Mouse (Mus musculus): Measurements from ENCODE around the gene Hrk. TPM values are rescaled to one million over a fixed set of nuclear protein-coding genes. Genes with fewer than 3 reads are reported as not detected.

Gene Hrk
- polyA plus RNA-seq, 1 experiment: 0.02 TPM

DNA sequence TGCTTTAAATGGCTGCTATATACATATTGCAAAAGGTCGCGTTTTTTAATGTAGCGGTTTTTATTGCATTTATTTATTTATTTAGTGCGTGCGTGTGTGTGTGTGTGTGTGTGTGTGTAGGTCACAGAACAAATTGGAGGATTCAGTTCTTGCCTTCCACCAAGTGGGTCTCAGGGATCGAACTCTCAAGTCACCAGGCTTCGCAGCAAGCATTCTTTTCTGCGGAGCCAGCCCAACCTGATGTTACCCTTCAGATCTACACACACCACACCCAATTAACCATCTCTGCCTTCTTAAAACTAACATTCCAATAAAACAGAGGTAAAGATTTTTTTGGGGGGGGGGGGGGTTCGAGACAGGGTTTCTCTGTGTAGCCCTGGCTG is 8.9 kb upstream of the Hrk start:
- Histone ChIP-seq H3K4me2 (ENCODE audit: low read depth) (peak overlapping the region; percentile 77), H3ac (ENCODE audit: control insufficient read depth, insufficient read length) (peak overlapping the region; percentile 38), H3K27me3 (ENCODE audit: control insufficient read depth, insufficient read depth, insufficient read length) (no peaks in the 10 kb centered on the region), H3K4me3 (peak overlapping the region; percentile 54), H3K36me3 (ENCODE audit: control insufficient read depth, insufficient read depth) (no peaks in the 10 kb centered on the region), H3K79me2 (ENCODE audit: control insufficient read depth, insufficient read depth) (peaks cover 43% of the 10 kb centered on the region)
- TF ChIP-seq SRF (IDR thresholded peaks at IDR 0.05; ENCODE audit: control insufficient read depth, insufficient read length, low read depth): no peak
- no peak for TF ChIP-seq POLR2AphosphoS2 (IDR thresholded peaks at IDR 0.05; ENCODE audit: insufficient read length, low read depth)
- no peak for TF ChIP-seq TCF3 (IDR thresholded peaks at IDR 0.05; ENCODE audit: insufficient read length, low read depth)
- no peak for TF ChIP-seq MYOG (IDR thresholded peaks at IDR 0.05; ENCODE audit: control insufficient read depth in 1 of 3, insufficient read depth in 1 of 3, insufficient read length in 2 of 3, low read depth in 2 of 3)
- TF ChIP-seq MAX (IDR thresholded peaks at IDR 0.05; ENCODE audit: low read depth): no peak
- no peak for TF ChIP-seq USF1 (IDR thresholded peaks at IDR 0.05; ENCODE audit: low read depth)
- no peak for TF ChIP-seq MYOD1 (IDR thresholded peaks at IDR 0.05; ENCODE audit: control insufficient read depth in 1 of 3, insufficient read length in 2 of 3, low read depth in 2 of 3)
- no peak for TF ChIP-seq REST (IDR thresholded peaks at IDR 0.05; ENCODE audit: insufficient read depth, insufficient read length)
- no peak for TF ChIP-seq E2F4 (IDR thresholded peaks at IDR 0.05; ENCODE audit: insufficient read depth)
- TF ChIP-seq TCF12 (IDR thresholded peaks at IDR 0.05; ENCODE audit: insufficient read depth, poor library complexity, severe bottlenecking): no peak
- no peak for TF ChIP-seq POLR2A (IDR thresholded peaks at IDR 0.05; ENCODE audit: insufficient read length, low read depth)
- no peak for TF ChIP-seq CEBPB (IDR thresholded peaks at IDR 0.05; ENCODE audit: insufficient read depth, poor library complexity, severe bottlenecking)

DNA sequence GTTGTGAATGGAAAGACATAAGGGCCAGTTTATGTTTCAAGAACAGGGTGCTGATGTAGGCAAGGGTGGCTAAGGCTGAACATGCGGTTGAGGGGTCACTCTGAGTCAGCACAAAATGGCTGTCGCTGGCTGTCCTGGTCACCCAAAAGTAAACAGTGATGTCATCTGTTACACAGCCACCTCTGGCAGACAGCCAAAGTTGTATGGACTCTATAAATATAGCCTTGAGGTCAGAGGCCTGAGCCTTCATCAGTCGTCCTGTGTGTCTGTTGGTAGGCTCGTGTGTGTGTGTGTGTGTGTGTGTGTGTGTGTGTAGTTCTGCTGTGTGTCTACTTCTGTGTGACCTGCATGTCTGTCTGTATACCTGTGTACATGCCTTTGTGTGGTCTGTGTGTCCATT is 7.5 kb upstream of the Hrk start:
- H3K4me3 ChIP-seq: no peak overlapping the region
- peaks cover 30% of the 10 kb centered on the region for H3K79me2 ChIP-seq (ENCODE audit: control insufficient read depth, insufficient read depth)
- H3ac ChIP-seq (ENCODE audit: control insufficient read depth, insufficient read length): no peak overlapping the region
- H3K4me2 ChIP-seq (ENCODE audit: low read depth): no peak overlapping the region
- TF ChIP-seq POLR2AphosphoS2 (IDR thresholded peaks at IDR 0.05; ENCODE audit: insufficient read length, low read depth) (no peak), E2F4 (IDR thresholded peaks at IDR 0.05; ENCODE audit: insufficient read depth) (no peak), MAX (IDR thresholded peaks at IDR 0.05; ENCODE audit: low read depth) (no peak), TCF3 (IDR thresholded peaks at IDR 0.05; ENCODE audit: insufficient read length, low read depth) (no peak), TCF12 (IDR thresholded peaks at IDR 0.05; ENCODE audit: insufficient read depth, poor library complexity, severe bottlenecking) (no peak), REST (IDR thresholded peaks at IDR 0.05; ENCODE audit: insufficient read depth, insufficient read length) (no peak), MYOG (IDR thresholded peaks at IDR 0.05; ENCODE audit: control insufficient read depth in 1 of 3, insufficient read depth in 1 of 3, insufficient read length in 2 of 3, low read depth in 2 of 3) (no peak), MYOD1 (IDR thresholded peaks at IDR 0.05; ENCODE audit: control insufficient read depth in 1 of 3, insufficient read length in 2 of 3, low read depth in 2 of 3) (no peak), SRF (IDR thresholded peaks at IDR 0.05; ENCODE audit: control insufficient read depth, insufficient read length, low read depth) (no peak), CEBPB (IDR thresholded peaks at IDR 0.05; ENCODE audit: insufficient read depth, poor library complexity, severe bottlenecking) (no peak), USF1 (IDR thresholded peaks at IDR 0.05; ENCODE audit: low read depth) (no peak), POLR2A (IDR thresholded peaks at IDR 0.05; ENCODE audit: insufficient read length, low read depth) (no peak)
- peaks cover 9% of the 10 kb centered on the region for H3K27me3 ChIP-seq (ENCODE audit: control insufficient read depth, insufficient read depth, insufficient read length)
- H3K36me3 ChIP-seq (ENCODE audit: control insufficient read depth, insufficient read depth): no peaks in the 10 kb centered on the region

DNA sequence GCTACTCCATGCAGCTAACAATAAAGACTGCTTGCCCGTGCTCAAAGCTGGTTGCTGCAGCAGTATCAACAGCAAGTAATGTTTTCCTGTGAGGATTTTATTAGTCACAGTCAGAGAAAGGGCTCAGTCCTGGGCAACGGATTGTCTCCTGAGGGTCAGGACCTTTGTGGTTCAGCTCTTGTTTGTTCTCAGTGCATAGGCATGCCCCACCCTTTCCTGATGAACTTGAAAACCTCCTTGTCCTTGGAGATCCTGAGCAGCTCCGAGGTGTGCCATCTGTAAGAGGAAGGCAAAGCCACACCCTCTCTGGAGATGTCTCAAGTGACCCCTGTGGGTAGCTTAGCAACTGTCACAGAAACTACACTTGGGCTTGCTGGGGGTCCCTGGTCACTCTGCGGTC is 3.8 kb upstream of the Hrk start:
- no peaks in the 10 kb centered on the region for H3K79me2 ChIP-seq (ENCODE audit: control insufficient read depth, insufficient read depth)
- TF ChIP-seq USF1 (IDR thresholded peaks at IDR 0.05; ENCODE audit: low read depth): no peak
- H3K27me3 ChIP-seq (ENCODE audit: control insufficient read depth, insufficient read depth, insufficient read length): peaks cover 31% of the 10 kb centered on the region
- no peak overlapping the region for H3ac ChIP-seq (ENCODE audit: control insufficient read depth, insufficient read length)
- no peak overlapping the region for H3K4me2 ChIP-seq (ENCODE audit: low read depth)
- no peaks in the 10 kb centered on the region for H3K36me3 ChIP-seq (ENCODE audit: control insufficient read depth, insufficient read depth)
- no peak overlapping the region for H3K4me3 ChIP-seq

DNA sequence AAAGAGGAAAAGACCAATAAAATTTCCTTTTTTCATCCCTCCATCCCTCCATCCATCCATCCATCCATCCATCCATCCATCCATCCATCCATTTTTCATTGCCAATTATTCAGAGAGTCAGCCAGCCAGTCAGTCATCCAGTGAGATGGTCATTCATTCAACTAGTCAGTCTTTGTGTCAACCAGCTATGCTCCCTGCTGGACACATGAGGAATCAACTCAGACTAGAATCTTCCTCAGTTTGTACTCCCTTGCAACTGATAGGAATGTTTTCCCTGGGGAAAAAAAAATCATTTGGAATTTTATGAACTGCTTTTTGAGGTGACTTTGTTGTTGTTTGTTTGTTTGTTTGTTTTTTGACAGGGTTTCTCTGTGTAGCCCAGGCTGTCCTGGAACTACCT is 1.0 kb downstream of the Hrk start:
- TF ChIP-seq E2F4 (IDR thresholded peaks at IDR 0.05; ENCODE audit: insufficient read depth): no peak
- Histone ChIP-seq H3K4me2 (ENCODE audit: low read depth) (no peak overlapping the region), H3K27me3 (ENCODE audit: control insufficient read depth, insufficient read depth, insufficient read length) (peaks cover 57% of the 10 kb centered on the region), H3K79me2 (ENCODE audit: control insufficient read depth, insufficient read depth) (no peaks in the 10 kb centered on the region), H3K4me3 (no peak overlapping the region), H3ac (ENCODE audit: control insufficient read depth, insufficient read length) (no peak overlapping the region), H3K36me3 (ENCODE audit: control insufficient read depth, insufficient read depth) (no peaks in the 10 kb centered on the region)

DNA sequence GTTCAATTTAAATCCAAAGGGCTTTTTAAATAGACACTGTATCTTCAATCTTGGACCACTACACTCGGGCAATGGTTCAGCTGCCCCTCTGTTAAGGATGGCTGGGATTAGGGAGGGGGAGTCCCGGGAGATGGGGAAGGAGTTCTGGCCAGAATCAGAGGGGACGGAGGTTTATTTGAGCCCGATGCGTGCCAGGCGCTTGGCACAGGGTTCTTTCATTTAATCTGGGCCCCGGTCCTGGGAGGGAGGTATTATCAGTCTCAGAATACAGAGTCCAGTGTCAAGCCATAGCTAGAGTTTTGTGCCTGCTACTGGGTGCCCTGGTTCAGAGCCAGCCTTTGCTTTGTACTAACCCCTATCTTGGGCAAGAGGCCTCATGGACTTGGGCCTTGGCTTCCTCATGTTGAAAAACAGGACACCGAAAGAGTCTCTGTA is 3.1 kb downstream of the Hrk start:
- no peaks in the 10 kb centered on the region for H3K36me3 ChIP-seq (ENCODE audit: control insufficient read depth, insufficient read depth)

More for the DNA sequence above, 3.1 kb downstream of the Hrk start:
- TF ChIP-seq SRF (IDR thresholded peaks at IDR 0.05; ENCODE audit: control insufficient read depth, insufficient read length, low read depth) (no peak), REST (IDR thresholded peaks at IDR 0.05; ENCODE audit: insufficient read depth, insufficient read length) (no peak), TCF12 (IDR thresholded peaks at IDR 0.05; ENCODE audit: insufficient read depth, poor library complexity, severe bottlenecking) (no peak), TCF3 (IDR thresholded peaks at IDR 0.05; ENCODE audit: insufficient read length, low read depth) (no peak), POLR2AphosphoS2 (IDR thresholded peaks at IDR 0.05; ENCODE audit: insufficient read length, low read depth) (no peak), MYOD1 (IDR thresholded peaks at IDR 0.05; ENCODE audit: control insufficient read depth in 1 of 3, insufficient read length in 2 of 3, low read depth in 2 of 3) (no peak)
- Histone ChIP-seq H3K4me2 (ENCODE audit: low read depth) (no peak overlapping the region), H3ac (ENCODE audit: control insufficient read depth, insufficient read length) (no peak overlapping the region), H3K4me3 (no peak overlapping the region), H3K27me3 (ENCODE audit: control insufficient read depth, insufficient read depth, insufficient read length) (peaks cover 61% of the 10 kb centered on the region), H3K79me2 (ENCODE audit: control insufficient read depth, insufficient read depth) (no peaks in the 10 kb centered on the region)
